18 mouse cellular contexts compared by ENCODE assay signal in genomic region chr16:39162684-39163083, GRCm38 (mm10).
DNase-seq lines count a peak whose midpoint lies in the region; ATAC-seq and TF ChIP-seq lines count a peak whose summit lies in the region.
"Had no signal": no experiment of that assay in that cellular context is flagged by ENCODE, and none has a peak within 500 bp of the region (broad histone marks: within the 10 kb centered on the region; RNA-seq: fewer than 3 reads in every experiment).

No protein-coding gene starts in this region.

- H3K27me3 ChIP-seq in intestine, postnatal 0 days (replicated peaks; ENCODE audit: control insufficient read depth, insufficient read depth, low read length): no peaks in the 10 kb centered on the region
- H3K27me3 ChIP-seq in intestine, embryonic 15.5 days (replicated peaks): no peaks in the 10 kb centered on the region
- H3K27me3 ChIP-seq in midbrain, embryonic 14.5 days (ENCODE audit: control insufficient read depth, insufficient read depth, low read length): no peaks in the 10 kb centered on the region
- H3K27me3 ChIP-seq in midbrain, embryonic 16.5 days (ENCODE audit: control insufficient read depth, insufficient read depth, low read depth, low read length): no peaks in the 10 kb centered on the region
- H3K27me3 ChIP-seq: heart, embryonic 12.5 days; liver, embryonic 12.5 days; megakaryocyte, embryonic 14.5 days had no signal

- DNase-seq in cerebellum, postnatal 10 days: peak; percentile 23 to 44
- no peak for DNase-seq in cerebellum, adult 18-20 months
- DNase-seq in midbrain, embryonic 14.5 days: peak; percentile 35
- DNase-seq: adrenal gland, adult 2 months; cerebellum, adult 9-10 months; gastrocnemius, postnatal 14 days; thymus, postnatal 25 days had no signal

- H3K36me3 ChIP-seq in intestine, postnatal 0 days (ENCODE audit: control insufficient read depth, insufficient read depth): no peaks in the 10 kb centered on the region
- H3K36me3 ChIP-seq in intestine, embryonic 15.5 days: no peaks in the 10 kb centered on the region
- no peaks in the 10 kb centered on the region for H3K36me3 ChIP-seq in midbrain, embryonic 14.5 days (ENCODE audit: control insufficient read depth, insufficient read depth, low read length)
- no peaks in the 10 kb centered on the region for H3K36me3 ChIP-seq in midbrain, embryonic 16.5 days (ENCODE audit: control insufficient read depth, insufficient read depth, low read length)
- H3K36me3 ChIP-seq: embryonic facial prominence, embryonic 10.5 days; heart, embryonic 12.5 days; liver, embryonic 12.5 days had no signal

- no peak for ATAC-seq in intestine, postnatal 0 days
- no peak for ATAC-seq in intestine, embryonic 15.5 days
- no peak for ATAC-seq in midbrain, embryonic 14.5 days (ENCODE audit: low FRiP score, low TSS enrichment)
- ATAC-seq in midbrain, embryonic 16.5 days: no peak
- no peak for ATAC-seq in CD4-positive, CD25-positive, alpha-beta regulatory T cell, adult 4 months
- ATAC-seq: intestine, embryonic 16.5 days; liver, embryonic 12.5 days had no signal

- 35% methylated on average over 1 of the region's 1 CpGs for WGBS in intestine, postnatal 0 days
- WGBS in intestine, embryonic 15.5 days: 37% methylated on average over 1 of the region's 1 CpGs
- WGBS in midbrain, embryonic 14.5 days: 34% methylated on average over 1 of the region's 1 CpGs
- WGBS in midbrain, embryonic 16.5 days: 31% methylated on average over 1 of the region's 1 CpGs

- no peak overlapping the region for H3K4me3 ChIP-seq in intestine, postnatal 0 days (ENCODE audit: low read depth, low read length)
- H3K4me3 ChIP-seq in intestine, embryonic 15.5 days (replicated peaks): no peak overlapping the region
- H3K4me3 ChIP-seq in midbrain, embryonic 14.5 days (replicated peaks; ENCODE audit: low read depth, low read length): no peak overlapping the region
- H3K4me3 ChIP-seq in midbrain, embryonic 16.5 days (ENCODE audit: low read depth, low read length): no peak overlapping the region
- no peak overlapping the region for H3K4me3 ChIP-seq in cortical plate, adult 2 months (ENCODE audit: insufficient read depth, low read length)
- H3K4me3 ChIP-seq: embryonic facial prominence, embryonic 10.5 days; erythroblast, embryonic 14.5 days; heart, embryonic 12.5 days; liver, embryonic 12.5 days; megakaryocyte, embryonic 14.5 days had no signal

- H3K9me3 ChIP-seq in intestine, postnatal 0 days (ENCODE audit: control insufficient read depth): no peaks in the 10 kb centered on the region
- H3K9me3 ChIP-seq in intestine, embryonic 15.5 days: no peaks in the 10 kb centered on the region
- no peaks in the 10 kb centered on the region for H3K9me3 ChIP-seq in midbrain, embryonic 14.5 days (ENCODE audit: control insufficient read depth, low read length)
- no peaks in the 10 kb centered on the region for H3K9me3 ChIP-seq in midbrain, embryonic 16.5 days (replicated peaks; ENCODE audit: control insufficient read depth, low read length, poor library complexity, severe bottlenecking)
- H3K9me3 ChIP-seq: embryonic facial prominence, embryonic 10.5 days; heart, embryonic 12.5 days; liver, embryonic 12.5 days had no signal

- TF ChIP-seq CTCF in intestine, postnatal 0 days (IDR thresholded peaks at IDR 0.05; ENCODE audit: low read depth): peak; percentile 28; the same call in 1 of the 2 replicates
- peak; percentile 39; the same call in 1 of the 2 replicates for TF ChIP-seq CTCF in cortical plate, adult 2 months (IDR thresholded peaks at IDR 0.05; ENCODE audit: extremely low read depth, insufficient read depth, low read length)

- no peak overlapping the region for H3K4me2 ChIP-seq in intestine, postnatal 0 days (replicated peaks; ENCODE audit: low read depth)
- H3K4me2 ChIP-seq in intestine, embryonic 15.5 days (replicated peaks): no peak overlapping the region
- H3K4me2 ChIP-seq in midbrain, embryonic 14.5 days (ENCODE audit: low read length): no peak overlapping the region
- H3K4me2 ChIP-seq in midbrain, embryonic 16.5 days (ENCODE audit: low read length): no peak overlapping the region
- H3K4me2 ChIP-seq: heart, embryonic 12.5 days; liver, embryonic 12.5 days had no signal

- no peaks in the 10 kb centered on the region for H3K4me1 ChIP-seq in intestine, postnatal 0 days (replicated peaks; ENCODE audit: control insufficient read depth, insufficient read depth, low read length)
- H3K4me1 ChIP-seq in intestine, embryonic 15.5 days (replicated peaks): no peaks in the 10 kb centered on the region
- H3K4me1 ChIP-seq in midbrain, embryonic 14.5 days (ENCODE audit: control insufficient read depth, insufficient read depth, low read length): no peaks in the 10 kb centered on the region
- H3K4me1 ChIP-seq in midbrain, embryonic 16.5 days (ENCODE audit: control insufficient read depth, insufficient read depth, low read length): no peaks in the 10 kb centered on the region
- no peaks in the 10 kb centered on the region for H3K4me1 ChIP-seq in cortical plate, adult 2 months (ENCODE audit: control insufficient read depth, insufficient read depth, low read length)
- H3K4me1 ChIP-seq: embryonic facial prominence, embryonic 10.5 days; heart, embryonic 12.5 days; liver, embryonic 12.5 days; megakaryocyte, embryonic 14.5 days had no signal

- TF ChIP-seq POLR2A in cortical plate, adult 2 months (IDR thresholded peaks at IDR 0.05; ENCODE audit: extremely low read depth, insufficient read depth, low read length): no peak

- no peak overlapping the region for H3K27ac ChIP-seq in intestine, postnatal 0 days (ENCODE audit: low read depth, low read length)
- no peak overlapping the region for H3K27ac ChIP-seq in intestine, embryonic 15.5 days
- H3K27ac ChIP-seq in midbrain, embryonic 14.5 days (replicated peaks; ENCODE audit: low read depth, low read length): no peak overlapping the region
- no peak overlapping the region for H3K27ac ChIP-seq in midbrain, embryonic 16.5 days (ENCODE audit: low read length)
- H3K27ac ChIP-seq in cortical plate, adult 2 months (ENCODE audit: insufficient read depth, low read length): no peak overlapping the region
- H3K27ac ChIP-seq: embryonic facial prominence, embryonic 10.5 days; liver, embryonic 12.5 days had no signal

- no peak overlapping the region for H3K9ac ChIP-seq in intestine, postnatal 0 days (ENCODE audit: low read depth, low read length)
- H3K9ac ChIP-seq in intestine, embryonic 15.5 days: no peak overlapping the region
- no peak overlapping the region for H3K9ac ChIP-seq in midbrain, embryonic 14.5 days (replicated peaks; ENCODE audit: low read length)
- H3K9ac ChIP-seq in midbrain, embryonic 16.5 days (ENCODE audit: low read depth, low read length): no peak overlapping the region
- H3K9ac ChIP-seq: heart, embryonic 12.5 days; liver, embryonic 12.5 days had no signal

Comparison
In these comparisons a context has a peak if more than half of its experiments do, and no peak if none do; other contexts are left out.
1. DNase-seq: peak in cerebellum, postnatal 10 days (2 of 2) and midbrain, embryonic 14.5 days (single experiment); none in cerebellum, adult 18-20 months (0 of 2).